Comparison of ENCODE assay signal across 8 mouse cellular contexts in the genomic region with DNA sequence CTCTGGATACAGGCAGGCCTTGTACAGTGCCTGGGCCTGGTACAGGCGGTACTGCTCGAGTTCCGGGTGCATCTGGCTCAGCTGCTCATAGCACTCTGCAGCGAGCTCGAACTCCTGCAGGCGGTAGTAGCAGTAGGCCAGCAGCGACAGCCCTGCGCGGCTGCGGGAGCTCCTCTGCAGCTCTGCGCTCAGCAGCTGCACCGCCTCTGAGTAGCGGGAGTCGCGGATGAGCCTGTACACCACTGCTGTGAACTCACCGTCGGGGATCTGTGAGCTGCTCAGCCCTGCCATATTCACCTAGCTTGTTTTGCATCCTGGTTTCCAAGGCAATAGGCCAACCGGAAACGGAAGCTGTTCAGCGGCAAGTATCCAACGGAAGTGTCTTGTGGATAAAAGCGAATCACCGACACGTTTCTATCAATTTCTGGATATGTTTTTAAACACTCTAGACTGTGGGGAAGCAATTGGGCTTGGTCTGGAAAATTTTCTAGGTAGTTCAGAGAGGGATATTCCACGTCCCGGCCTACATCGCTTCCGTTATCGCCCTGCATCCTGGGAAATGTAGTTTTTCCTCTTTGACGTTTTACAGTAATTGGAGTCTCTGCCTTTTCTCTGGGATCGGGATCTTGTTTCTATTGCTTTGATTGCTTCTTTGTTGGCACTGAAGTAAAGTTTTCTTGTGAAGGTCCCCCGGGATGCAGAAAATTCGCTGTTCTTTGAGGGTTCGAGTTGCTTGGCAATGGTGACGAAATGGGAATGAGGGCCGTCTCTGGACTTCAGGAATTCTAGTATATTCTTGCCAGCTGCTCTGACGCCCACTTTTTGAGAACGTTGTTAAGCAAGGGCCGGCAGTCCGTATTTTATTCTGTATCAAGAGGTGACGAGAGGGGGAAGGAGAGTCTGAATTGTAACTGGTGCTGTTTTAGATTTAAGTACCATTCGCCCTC. TPM values are rescaled to one million over a fixed set of nuclear protein-coding genes. Genes with fewer than 3 reads are reported as not detected.
A peak's percentile ranks its signal among the peaks of the same experiment; 100 is the strongest.
DNase-seq lines count a peak whose midpoint lies in the region; ATAC-seq lines count a peak whose summit lies in the region.

TSS of gene Ttc30b (minus strand) at position 469 of the 947 bp plus-strand sequence.

- DNase-seq in adrenal gland, adult 18-20 months (ENCODE audit: low spot score in 2 of 2): peak; percentile 68 to 73
- peak; percentile 90 for DNase-seq in embryo, embryonic 11 days
- DNase-seq in gastrocnemius, postnatal 25 days: peak; percentile 71
- peak; percentile 42 to 78 for DNase-seq in left cerebral cortex, adult 9 months (ENCODE audit: low spot score in 2 of 2)
- peak; percentile 75 to 88 for DNase-seq in right cerebral cortex, adult 2 months (ENCODE audit: low spot score in 2 of 2)
- peak; percentile 78 for DNase-seq in urinary bladder, postnatal 14 days (ENCODE audit: low spot score)

- no peaks in the 10 kb centered on the region for H3K27me3 ChIP-seq in megakaryocyte, embryonic 14.5 days (replicated peaks)

- H3K36me3 ChIP-seq in megakaryocyte, embryonic 14.5 days (replicated peaks; ENCODE audit: low read length): no peaks in the 10 kb centered on the region

- H3K9me3 ChIP-seq in megakaryocyte, embryonic 14.5 days: no peaks in the 10 kb centered on the region

- peaks cover 10% of the 10 kb centered on the region for H3K4me1 ChIP-seq in megakaryocyte, embryonic 14.5 days

- peak within 1 kb of the TSS; percentile 93 for H3K4me3 ChIP-seq in megakaryocyte, embryonic 14.5 days (replicated peaks)

- peak; percentile 99 for ATAC-seq in inflammation-experienced regulatory T-cells, adult 6 months

RNA-seq across cellular contexts. Expression of gene Ttc30b, which starts in this region (rescaled TPM):
- total RNA-seq in adrenal gland, adult 18-20 months (2021): 10 to 100 TPM; 12.3 to 12.6 TPM
- total RNA-seq in gastrocnemius, postnatal 25 days (2021): 1 to 10 TPM; 2.3 to 2.8 TPM
- polyA plus RNA-seq in inflammation-experienced regulatory T-cells, adult 6 months (2017; shearing (Covaris generic)): 1 to 10 TPM in 2 of 3 experiments, under 1 TPM in 1; 0.74 to 2.6 (median 1.7) TPM
- polyA plus RNA-seq in megakaryocyte, embryonic 14.5 days (2012; ENCODE audit: insufficient read depth, low replicate concordance): 0.68 TPM in 2 replicates

Comparison
In these comparisons a context has a peak if more than half of its experiments do, and no peak if none do; other contexts are left out.
1. Peak in every context shown above with its lines: DNase-seq, ATAC-seq and H3K4me3 ChIP-seq.